ENCODE assay signal across 9 mouse cellular contexts in the genomic region with DNA sequence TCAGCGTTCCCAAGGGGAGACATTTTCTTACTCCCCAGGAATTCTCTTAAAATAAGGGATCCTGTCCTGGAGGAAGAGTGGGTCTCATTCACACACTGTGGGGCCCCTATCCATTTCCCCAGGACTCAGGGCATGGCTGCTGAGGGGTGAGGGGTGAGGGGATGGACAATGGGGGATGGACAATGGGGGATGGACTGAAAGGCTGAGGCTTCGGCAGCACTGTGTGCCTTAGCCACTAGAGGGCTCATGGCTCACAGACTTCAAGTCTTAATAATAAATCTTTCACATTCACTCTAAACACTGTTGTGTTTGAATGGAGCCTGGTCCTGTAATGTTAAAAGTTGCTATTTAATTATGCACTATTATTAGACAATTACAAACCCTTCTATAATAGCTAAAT. TPM values are rescaled to one million over a fixed set of nuclear protein-coding genes. Genes with fewer than 3 reads are reported as not detected.
DNase-seq lines count a peak whose midpoint lies in the region; ATAC-seq lines count a peak whose summit lies in the region.
"Had no signal": no experiment of that assay in that cellular context is flagged by ENCODE, and none has a peak within 500 bp of the region (broad histone marks: within the 10 kb centered on the region; RNA-seq: fewer than 3 reads in every experiment).

No protein-coding gene starts in this region.

- H3K27ac ChIP-seq in neural tube, embryonic 15.5 days (replicated peaks), result no peak overlapping the region
- no peak overlapping the region for H3K27ac ChIP-seq in neural tube, embryonic 13.5 days (replicated peaks)

- H3K4me3 ChIP-seq in neural tube, embryonic 15.5 days (replicated peaks), result no peak overlapping the region
- H3K4me3 ChIP-seq in neural tube, embryonic 13.5 days, result no peak overlapping the region

- H3K9me3 ChIP-seq in neural tube, embryonic 15.5 days (replicated peaks), result no peaks in the 10 kb centered on the region
- no peaks in the 10 kb centered on the region for H3K9me3 ChIP-seq in neural tube, embryonic 13.5 days

- no peak for ATAC-seq in neural tube, embryonic 15.5 days (ENCODE audit: low FRiP score)
- ATAC-seq in neural tube, embryonic 13.5 days (ENCODE audit: low read depth), result 0 out of 2 replicates have a peak, but pooled peaks have one; percentile 32
- no peak for ATAC-seq in CD4-positive, CD25-positive, alpha-beta regulatory T cell, adult 4 months

- no peaks in the 10 kb centered on the region for H3K4me1 ChIP-seq in neural tube, embryonic 15.5 days
- no peaks in the 10 kb centered on the region for H3K4me1 ChIP-seq in neural tube, embryonic 13.5 days (replicated peaks)

- H3K36me3 ChIP-seq in neural tube, embryonic 15.5 days, result no peaks in the 10 kb centered on the region
- no peaks in the 10 kb centered on the region for H3K36me3 ChIP-seq in neural tube, embryonic 13.5 days
- H3K36me3 ChIP-seq: G1E had no signal

- H3K27me3 ChIP-seq in neural tube, embryonic 15.5 days (replicated peaks), result no peaks in the 10 kb centered on the region
- H3K27me3 ChIP-seq in neural tube, embryonic 13.5 days, result no peaks in the 10 kb centered on the region

- no peak overlapping the region for H3K4me2 ChIP-seq in neural tube, embryonic 15.5 days
- H3K4me2 ChIP-seq in neural tube, embryonic 13.5 days, result no peak overlapping the region

- no peak overlapping the region for H3K9ac ChIP-seq in neural tube, embryonic 15.5 days (replicated peaks)
- no peak overlapping the region for H3K9ac ChIP-seq in neural tube, embryonic 13.5 days

- WGBS in neural tube, embryonic 15.5 days, result 55% methylated on average over 2 of the region's 2 CpGs
- 50% methylated on average over 2 of the region's 2 CpGs for WGBS in neural tube, embryonic 13.5 days

- DNase-seq in cerebellum, postnatal 36 days, result peak; percentile 5 to 8
- no peak for DNase-seq in cerebellum, adult 11 months
- DNase-seq in neural tube, embryonic 10.5 days (ENCODE audit: extremely low spot score, low spot score), result peak; percentile 41
- peak; percentile 25 for DNase-seq in forelimb bud, embryonic 11.5 days (ENCODE audit: low read depth, low spot score)
- DNase-seq in urinary bladder, postnatal 25 days (ENCODE audit: low spot score), result no peak

RNA-seq across cellular contexts. Expression of gene Plpp4, which starts 21.4 kb away (rescaled TPM):
- polyA plus RNA-seq in neural tube, embryonic 15.5 days (2015; fragmentation: Nextera tagmentation; extraction: Ambion mirVana), result 9.5 and 12.7 TPM in 2 replicates
- 2.6 and 3.0 TPM in 2 replicates for polyA plus RNA-seq in neural tube, embryonic 13.5 days (2015; fragmentation: Nextera tagmentation; extraction: Ambion mirVana)
- polyA plus RNA-seq in CD4-positive, CD25-positive, alpha-beta regulatory T cell, adult 4 months (2017; shearing (Covaris generic)), result not detected
- polyA plus RNA-seq: G1E had no signal

Comparison
In these comparisons a context has a peak if more than half of its experiments do, and no peak if none do; other contexts are left out.
1. DNase-seq: peak in cerebellum, postnatal 36 days (2 of 2), neural tube, embryonic 10.5 days (single experiment) and forelimb bud, embryonic 11.5 days (single experiment); none in cerebellum, adult 11 months (single experiment) and urinary bladder, postnatal 25 days (single experiment).